Mouse (Mus musculus): ENCODE results near the gene Ppp1r3d.

Gene Ppp1r3d

DNA sequence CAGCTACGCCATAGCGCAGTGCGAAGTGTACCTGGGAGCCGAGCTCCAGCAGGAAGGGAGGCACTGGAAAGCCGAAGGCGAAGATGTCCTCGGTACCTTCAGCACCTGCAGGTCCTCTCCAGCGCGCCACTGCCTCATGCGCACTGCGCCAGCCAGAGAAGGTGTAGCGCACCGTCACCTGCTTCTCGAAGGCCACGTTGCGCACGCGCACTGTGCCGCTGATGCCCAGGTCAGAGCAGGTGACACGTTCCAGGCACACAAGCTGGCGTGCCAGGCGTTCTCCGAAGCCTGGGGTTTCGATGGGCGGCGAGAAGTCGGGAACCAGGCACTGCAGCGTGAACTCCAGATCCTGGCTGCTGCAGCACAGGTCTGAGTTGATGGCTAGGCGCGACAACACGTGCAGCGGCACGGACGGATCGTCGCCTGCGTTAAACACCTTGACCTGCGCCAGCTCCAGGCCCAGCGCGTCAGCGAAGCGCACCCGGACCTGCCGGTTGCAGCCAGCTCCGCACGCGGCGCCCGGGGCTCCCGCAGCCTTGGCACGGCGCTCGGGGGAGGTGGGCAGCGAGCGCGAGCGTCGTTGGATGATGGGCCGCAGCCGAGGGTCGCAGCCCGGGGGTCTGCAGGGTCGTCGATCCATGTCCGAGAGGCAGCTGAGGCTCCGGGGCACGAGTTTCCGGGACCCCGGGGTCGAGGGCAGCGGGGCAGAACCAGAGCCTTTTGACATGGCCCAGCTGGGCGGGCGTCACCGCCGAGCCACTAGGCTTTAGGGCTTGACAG lies 601 bp downstream of the Ppp1r3d start:
- peak in 1 of 2 experiments; percentile 63 for DNase-seq (ENCODE audit: low spot score in 2 of 2)

- peak in 1 of 2 experiments; percentile 59 for DNase-seq (ENCODE audit: low spot score in 2 of 2)
Observed at GRCm38 (mm10) chr2:178413081-178413480, 1.2 kb downstream of the Ppp1r3d start.

DNA sequence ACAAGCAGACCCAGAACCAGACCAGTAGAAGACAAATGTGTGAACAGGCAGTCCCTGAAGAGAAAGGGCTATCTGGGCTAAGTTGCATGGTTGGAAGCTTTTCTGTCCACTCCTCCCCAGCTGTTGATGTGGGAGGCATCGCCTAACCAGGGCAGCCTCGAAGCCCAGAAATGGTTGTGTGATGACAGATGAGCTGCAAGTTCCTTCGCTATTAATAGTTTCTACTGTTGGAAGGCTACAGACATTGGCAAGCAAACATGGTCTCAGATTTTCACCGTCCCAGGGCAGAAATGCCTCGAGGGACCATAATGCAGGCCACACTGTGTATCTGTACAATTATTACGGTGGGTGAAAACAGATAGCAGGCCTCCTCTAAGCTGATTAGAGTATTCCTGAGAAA lies 1.7 kb downstream of the Ppp1r3d start:
- peak in 1 of 2 experiments; percentile 43 for DNase-seq (ENCODE audit: low spot score in 2 of 2)

DNA sequence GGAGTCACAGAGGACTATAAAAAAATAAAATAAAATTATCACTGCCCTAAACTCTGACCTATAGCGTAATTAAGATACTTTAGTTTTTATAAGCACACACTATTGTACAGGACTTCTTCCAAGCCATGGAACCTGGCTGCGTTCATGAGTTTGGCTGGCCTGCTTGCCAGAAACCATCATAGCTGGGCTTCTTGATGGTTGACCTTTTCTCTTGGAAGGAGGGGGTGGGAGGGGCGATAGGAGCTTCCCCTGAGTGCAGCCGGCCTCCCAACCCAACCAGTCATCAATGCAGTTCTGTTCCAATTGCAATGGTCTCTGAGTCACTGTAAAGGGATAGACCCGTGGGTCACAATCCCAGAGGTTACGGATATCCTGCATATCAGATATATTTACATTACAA lies 4.0 kb downstream of the Ppp1r3d start:
- DNase-seq (ENCODE audit: low spot score in 2 of 2): peak in 1 of 2 experiments; percentile 48

DNA sequence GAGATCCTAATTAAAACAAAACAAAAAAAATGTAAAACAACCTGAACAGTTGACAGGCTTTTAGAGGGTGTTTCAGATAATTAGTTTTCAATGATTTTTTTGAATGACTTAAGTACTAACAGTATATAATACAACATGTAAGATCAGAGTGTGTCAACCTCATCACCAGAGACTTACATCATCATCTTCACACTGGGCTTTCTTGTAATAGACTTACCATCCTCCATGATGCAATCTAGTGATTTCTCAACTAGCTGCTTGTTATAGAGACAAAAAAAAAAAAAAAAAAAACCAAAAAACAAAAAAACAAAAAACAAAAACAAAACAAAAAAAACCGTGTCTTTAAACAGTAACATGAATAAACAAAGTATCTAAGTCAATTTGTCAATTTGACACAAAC lies 5.2 kb downstream of the Ppp1r3d start:
- no peak for DNase-seq (ENCODE audit: low spot score in 2 of 2)

GRCm38 (mm10) chr2:178407053-178407815 lies 7.0 kb downstream of the Ppp1r3d start, which contains the start of gene Sycp2:
TSS of gene Sycp2 (minus strand) at chr2:178407685.
- DNase-seq (ENCODE audit: low spot score in 2 of 2): peak in 1 of 2 experiments; percentile 70
